Mouse (Mus musculus): ENCODE results near the gene Ccr1. TPM values are rescaled to one million over a fixed set of nuclear protein-coding genes. Genes with fewer than 3 reads are reported as not detected.

Ccr1 gene
- under 1 TPM in 1 of 2 experiments, not detected in 1; 0.17 TPM for total RNA-seq (2023)

GRCm38 (mm10) chr9:123968290-123968912 lies at the start of gene Ccr1:
Gene Ccr1 (minus strand): TSS chr9:123968692.

GRCm38 (mm10) chr9:123978308-123978707 lies 9.8 kb upstream of the Ccr1 start, which contains the start of gene Ccr1l1:
Gene Ccr1l1 (minus strand): TSS chr9:123978408.

Other genes with a start within 250 kb of the Ccr1 start
- gene Cxcr6, start 162.2 kb downstream of the Ccr1 start, total RNA-seq (2023): 10 to 100 TPM; 27.5 to 42.1 TPM
- 10 to 100 TPM; 64.5 to 65.1 TPM for gene Fyco1, start 116.8 kb downstream of the Ccr1 start, total RNA-seq (2023)
- not detected for gene Xcr1, start 106.7 kb downstream of the Ccr1 start, total RNA-seq (2023)
- gene Ccr1l1, start 9.7 kb upstream of the Ccr1 start, total RNA-seq (2023): not detected
- gene Ccr3, start 53.3 kb upstream of the Ccr1 start, total RNA-seq (2023): under 1 TPM; 0.33 to 0.87 TPM
- gene Ccr2, start 133.3 kb upstream of the Ccr1 start, total RNA-seq (2023): 10 to 100 TPM in 1 of 2 experiments, 1 to 10 TPM in 1; 9.5 to 15.0 TPM
- gene Ccr5, start 152.9 kb upstream of the Ccr1 start, total RNA-seq (2023): 10 to 100 TPM; 24.0 to 24.8 TPM